Mouse (Mus musculus): ENCODE results near the gene Ccl3. TPM values are rescaled to one million over a fixed set of nuclear protein-coding genes. Genes with fewer than 3 reads are reported as not detected.

Gene Ccl3
- polyA plus RNA-seq (2014; fragmentation: Nextera tagmentation; extraction: Ambion mirVana), result 1.7 and 1.8 TPM in 2 replicates

DNA sequence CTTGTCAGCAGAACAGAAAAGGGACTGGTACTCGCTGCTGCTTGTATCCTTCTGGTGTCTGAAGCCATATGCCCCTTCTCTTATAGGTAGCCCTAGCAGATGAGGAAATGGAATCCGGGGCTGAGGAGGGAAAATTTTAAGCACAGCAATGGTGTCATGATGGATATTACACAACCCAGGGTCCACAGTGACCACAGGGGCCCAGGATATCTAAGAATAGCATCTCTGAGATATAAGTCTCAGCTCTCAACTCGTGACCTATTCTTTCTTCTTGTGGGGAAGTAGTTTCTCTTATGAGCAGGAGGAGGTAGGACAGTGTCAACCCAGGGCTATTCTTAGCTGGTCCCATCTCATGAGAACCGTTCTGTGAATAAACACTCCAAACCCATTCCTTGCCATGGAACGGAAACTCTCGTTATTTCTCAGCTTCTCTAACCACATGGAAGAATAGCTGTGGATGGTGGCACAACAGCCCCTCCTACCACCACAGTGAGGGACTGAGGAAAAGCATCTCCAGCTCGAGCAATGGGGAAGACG, at the start of gene Ccl3:
TSS of gene Ccl3 (minus strand) at position 51 of the 537 bp plus-strand sequence.
- DNase-seq (ENCODE audit: low spot score) (no peak), ATAC-seq (replicated peaks; ENCODE audit: low FRiP score) (no peak)
- H3K4me3 ChIP-seq (ENCODE audit: low read depth, low read length), result no peak within 1 kb of the TSS
- no peaks in the 10 kb centered on the region for H3K27me3 ChIP-seq (replicated peaks; ENCODE audit: control insufficient read depth, insufficient read depth, low read length)
- no peak within 1 kb of the TSS for H3K9ac ChIP-seq (ENCODE audit: low read depth, low read length)
- H3K9me3 ChIP-seq (ENCODE audit: control insufficient read depth, low read length), result no peaks in the 10 kb centered on the region
- H3K4me1 ChIP-seq (replicated peaks; ENCODE audit: control insufficient read depth, insufficient read depth, low read length), result no peaks in the 10 kb centered on the region
- no peak within 1 kb of the TSS for H3K4me2 ChIP-seq
- H3K36me3 ChIP-seq (ENCODE audit: control insufficient read depth, insufficient read depth, low read length), result no peaks in the 10 kb centered on the region
- 51% methylated on average over 8 of the region's 8 CpGs for WGBS
- H3K27ac ChIP-seq (ENCODE audit: low read depth, low read length), result no peak within 1 kb of the TSS

DNA sequence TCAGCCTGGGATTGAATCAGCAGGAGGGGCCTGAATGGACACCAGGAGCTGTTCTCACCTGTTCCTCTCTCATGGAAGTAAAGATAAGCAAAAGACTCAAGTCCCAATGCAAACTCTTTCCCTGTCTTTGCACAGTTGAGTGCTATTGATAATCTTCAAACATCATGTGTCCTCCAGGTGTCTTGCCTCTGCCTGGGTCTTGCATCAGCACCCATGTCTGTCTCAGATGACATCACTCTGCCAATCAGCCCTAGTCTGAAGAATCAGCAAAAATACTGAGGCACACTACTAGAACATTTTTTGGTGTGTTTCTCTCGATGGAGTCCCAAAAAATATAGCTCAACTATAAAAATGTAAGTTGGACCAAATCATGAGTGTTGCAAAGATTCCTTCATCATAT, 42.9 kb upstream of the Ccl3 start:
- Histone ChIP-seq H3K9me3 (ENCODE audit: control insufficient read depth, low read length) (no peaks in the 10 kb centered on the region), H3K36me3 (ENCODE audit: control insufficient read depth, insufficient read depth, low read length) (no peaks in the 10 kb centered on the region), H3K9ac (ENCODE audit: low read depth, low read length) (no peak overlapping the region), H3K27ac (ENCODE audit: low read depth, low read length) (no peak overlapping the region), H3K4me2 (no peak overlapping the region), H3K4me1 (replicated peaks; ENCODE audit: control insufficient read depth, insufficient read depth, low read length) (no peaks in the 10 kb centered on the region), H3K4me3 (ENCODE audit: low read depth, low read length) (no peak overlapping the region), H3K27me3 (replicated peaks; ENCODE audit: control insufficient read depth, insufficient read depth, low read length) (0 out of 2 replicates have a peak, but pooled peaks cover 2% of the 10 kb centered on the region)
- WGBS, result 49% methylated on average over 1 of the region's 1 CpGs
- DNase-seq (ENCODE audit: low spot score) (no peak), ATAC-seq (replicated peaks; ENCODE audit: low FRiP score) (no peak)

DNA sequence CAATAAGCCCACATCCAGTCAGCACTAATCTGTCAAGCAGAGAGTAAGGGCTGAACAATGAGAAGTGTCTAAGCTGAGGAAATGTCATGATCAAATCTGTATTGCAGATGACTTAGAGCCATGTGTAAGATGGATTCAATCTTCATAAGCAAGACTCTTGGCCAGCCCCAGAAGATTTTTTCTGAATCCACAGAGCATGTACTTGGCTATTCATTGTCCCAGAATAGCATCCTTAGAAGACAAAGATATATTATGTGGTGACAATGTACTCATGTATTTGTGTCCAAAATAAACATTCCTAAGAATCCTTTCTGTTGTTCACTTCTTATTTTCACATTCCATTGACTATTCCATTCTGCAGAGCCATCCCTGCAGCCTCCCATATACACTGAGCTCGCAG, 40.8 kb upstream of the Ccl3 start:
- DNase-seq (ENCODE audit: low spot score), result no peak
- Histone ChIP-seq H3K4me3 (ENCODE audit: low read depth, low read length) (no peak overlapping the region), H3K4me2 (no peak overlapping the region), H3K9ac (ENCODE audit: low read depth, low read length) (no peak overlapping the region), H3K9me3 (ENCODE audit: control insufficient read depth, low read length) (no peaks in the 10 kb centered on the region), H3K4me1 (replicated peaks; ENCODE audit: control insufficient read depth, insufficient read depth, low read length) (no peaks in the 10 kb centered on the region), H3K36me3 (ENCODE audit: control insufficient read depth, insufficient read depth, low read length) (no peaks in the 10 kb centered on the region), H3K27me3 (replicated peaks; ENCODE audit: control insufficient read depth, insufficient read depth, low read length) (0 out of 2 replicates have a peak, but pooled peaks cover under 1% of the 10 kb centered on the region), H3K27ac (ENCODE audit: low read depth, low read length) (no peak overlapping the region)
- 76% methylated on average over 1 of the region's 1 CpGs for WGBS
- no peak for ATAC-seq (replicated peaks; ENCODE audit: low FRiP score)

DNA sequence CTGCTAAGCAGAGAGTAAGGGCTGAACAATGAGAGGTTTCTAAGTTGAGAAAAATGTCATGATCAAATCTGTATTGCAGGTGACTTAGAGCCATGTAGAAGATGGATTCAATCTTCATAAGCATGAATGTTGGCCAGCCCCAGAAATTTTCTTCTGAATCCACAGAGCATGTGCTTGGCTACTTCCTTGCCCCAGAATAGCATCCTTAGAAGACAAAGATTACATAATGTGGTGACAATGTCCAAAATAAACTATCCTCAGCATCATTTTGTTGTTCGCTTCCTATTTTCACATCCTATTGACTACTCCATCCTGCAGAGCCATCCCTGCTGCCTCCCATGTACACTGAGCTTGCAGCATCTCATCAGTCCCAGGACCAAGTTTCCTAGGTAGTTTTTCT, 26.5 kb upstream of the Ccl3 start:
- Histone ChIP-seq H3K27me3 (replicated peaks; ENCODE audit: control insufficient read depth, insufficient read depth, low read length) (no peaks in the 10 kb centered on the region), H3K4me1 (replicated peaks; ENCODE audit: control insufficient read depth, insufficient read depth, low read length) (no peaks in the 10 kb centered on the region), H3K4me3 (ENCODE audit: low read depth, low read length) (no peak overlapping the region), H3K9ac (ENCODE audit: low read depth, low read length) (no peak overlapping the region), H3K27ac (ENCODE audit: low read depth, low read length) (no peak overlapping the region), H3K9me3 (ENCODE audit: control insufficient read depth, low read length) (no peaks in the 10 kb centered on the region), H3K4me2 (no peak overlapping the region), H3K36me3 (ENCODE audit: control insufficient read depth, insufficient read depth, low read length) (no peaks in the 10 kb centered on the region)
- ATAC-seq (replicated peaks; ENCODE audit: low FRiP score), result no peak
- DNase-seq (ENCODE audit: low spot score), result no peak
- 86% methylated on average over 1 of the region's 1 CpGs for WGBS

DNA sequence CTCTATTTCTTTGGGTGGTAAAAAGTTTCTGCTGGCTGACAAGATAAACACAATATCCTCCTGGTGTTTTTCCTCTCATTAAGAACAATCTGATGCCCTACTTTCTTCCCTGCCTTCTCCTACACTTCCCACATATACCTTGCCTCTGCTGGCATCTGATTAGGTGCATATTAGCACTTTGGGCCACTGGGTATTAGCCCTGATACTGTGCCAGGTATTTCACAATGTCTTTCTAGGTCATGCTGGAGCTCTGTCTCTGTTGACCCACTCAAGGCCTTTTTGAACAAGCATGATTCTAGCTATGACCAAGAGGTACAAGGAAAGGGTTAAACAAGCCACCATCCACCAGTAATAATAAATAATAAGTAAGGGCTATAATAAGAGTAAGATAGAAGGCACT, 22.6 kb upstream of the Ccl3 start:
- Histone ChIP-seq H3K4me3 (ENCODE audit: low read depth, low read length) (no peak overlapping the region), H3K9ac (ENCODE audit: low read depth, low read length) (no peak overlapping the region), H3K4me2 (no peak overlapping the region), H3K27ac (ENCODE audit: low read depth, low read length) (no peak overlapping the region), H3K27me3 (replicated peaks; ENCODE audit: control insufficient read depth, insufficient read depth, low read length) (no peaks in the 10 kb centered on the region), H3K9me3 (ENCODE audit: control insufficient read depth, low read length) (no peaks in the 10 kb centered on the region), H3K4me1 (replicated peaks; ENCODE audit: control insufficient read depth, insufficient read depth, low read length) (no peaks in the 10 kb centered on the region), H3K36me3 (ENCODE audit: control insufficient read depth, insufficient read depth, low read length) (no peaks in the 10 kb centered on the region)
- DNase-seq (ENCODE audit: low spot score) (no peak), ATAC-seq (replicated peaks; ENCODE audit: low FRiP score) (no peak)

DNA sequence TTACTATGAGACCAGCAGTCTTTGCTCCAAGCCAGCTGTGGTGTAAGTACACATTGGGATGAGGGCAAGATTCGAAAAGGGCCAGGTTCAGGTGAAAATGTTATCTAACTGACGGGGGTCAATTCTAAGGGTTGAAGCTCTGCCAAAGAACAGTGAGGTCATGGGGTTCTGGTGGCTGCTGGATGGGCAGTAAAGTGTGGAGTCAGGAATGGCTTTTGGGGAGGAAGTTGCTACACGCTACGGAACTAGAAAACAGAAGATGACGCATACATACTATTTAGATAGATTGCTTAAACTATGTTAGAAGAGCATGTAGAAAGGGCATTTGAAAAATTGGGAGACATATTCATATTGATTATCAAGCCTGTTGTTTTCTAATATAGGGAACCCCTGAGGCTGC, 14.4 kb upstream of the Ccl3 start:
- Histone ChIP-seq H3K27me3 (replicated peaks; ENCODE audit: control insufficient read depth, insufficient read depth, low read length) (no peaks in the 10 kb centered on the region), H3K9ac (ENCODE audit: low read depth, low read length) (no peak overlapping the region), H3K4me3 (ENCODE audit: low read depth, low read length) (no peak overlapping the region), H3K36me3 (ENCODE audit: control insufficient read depth, insufficient read depth, low read length) (no peaks in the 10 kb centered on the region), H3K4me2 (no peak overlapping the region), H3K9me3 (ENCODE audit: control insufficient read depth, low read length) (no peaks in the 10 kb centered on the region), H3K27ac (ENCODE audit: low read depth, low read length) (no peak overlapping the region), H3K4me1 (replicated peaks; ENCODE audit: control insufficient read depth, insufficient read depth, low read length) (no peaks in the 10 kb centered on the region)
- ATAC-seq (replicated peaks; ENCODE audit: low FRiP score) (no peak), DNase-seq (ENCODE audit: low spot score) (no peak)
- 61% methylated on average over 5 of the region's 5 CpGs for WGBS

DNA sequence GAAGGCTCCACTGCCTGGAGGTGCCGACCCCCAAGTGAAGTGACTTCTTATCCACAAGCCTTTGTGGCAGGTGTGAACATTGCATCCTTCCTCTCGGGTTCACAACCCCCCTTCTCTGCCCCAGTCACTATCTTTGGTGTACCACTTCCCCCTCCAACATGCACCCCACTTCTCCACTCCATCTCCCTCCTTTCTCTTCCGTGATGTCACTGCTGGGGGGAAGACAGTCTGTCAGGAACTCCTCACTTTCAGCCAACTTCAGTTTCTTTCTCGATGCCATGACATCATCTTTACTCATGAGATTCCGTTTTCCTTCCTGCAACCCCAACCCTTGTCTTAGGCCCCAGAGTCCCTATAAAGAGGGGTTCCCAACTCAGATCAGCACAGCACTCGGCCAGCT, 13.0 kb upstream of the Ccl3 start, which contains the start of gene Ccl4:
TSS of gene Ccl4 (plus strand) at position 381 of the 400 bp plus-strand sequence.
- Histone ChIP-seq H3K9me3 (ENCODE audit: control insufficient read depth, low read length) (no peaks in the 10 kb centered on the region), H3K36me3 (ENCODE audit: control insufficient read depth, insufficient read depth, low read length) (no peaks in the 10 kb centered on the region), H3K9ac (ENCODE audit: low read depth, low read length) (no peak within 1 kb of the TSS), H3K27ac (ENCODE audit: low read depth, low read length) (no peak within 1 kb of the TSS), H3K4me2 (no peak within 1 kb of the TSS), H3K27me3 (replicated peaks; ENCODE audit: control insufficient read depth, insufficient read depth, low read length) (no peaks in the 10 kb centered on the region), H3K4me3 (ENCODE audit: low read depth, low read length) (no peak within 1 kb of the TSS), H3K4me1 (replicated peaks; ENCODE audit: control insufficient read depth, insufficient read depth, low read length) (no peaks in the 10 kb centered on the region)
- ATAC-seq (replicated peaks; ENCODE audit: low FRiP score), result no peak
- 65% methylated on average over 6 of the region's 6 CpGs for WGBS
- DNase-seq (ENCODE audit: low spot score), result no peak

DNA sequence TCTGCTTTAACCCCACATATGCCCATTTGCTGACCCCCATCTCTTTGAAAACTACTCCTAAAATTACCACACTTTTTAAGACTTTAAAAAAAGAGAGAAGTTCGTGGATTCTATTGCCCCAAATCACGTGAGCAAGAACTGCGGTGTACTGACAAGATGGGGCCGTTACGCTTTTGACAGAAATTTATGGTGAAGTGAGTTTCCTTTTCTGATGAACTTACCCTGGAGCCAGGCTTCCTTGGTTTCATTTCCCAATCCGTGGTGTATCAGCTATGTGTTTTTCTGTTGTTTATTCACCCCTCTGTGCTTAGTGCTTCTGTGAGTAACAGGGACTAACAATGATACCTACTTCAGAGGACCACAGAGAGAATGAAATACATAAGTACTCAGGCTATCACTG, 9.6 kb upstream of the Ccl3 start:
- Histone ChIP-seq H3K9me3 (ENCODE audit: control insufficient read depth, low read length) (no peaks in the 10 kb centered on the region), H3K4me3 (ENCODE audit: low read depth, low read length) (no peak overlapping the region), H3K9ac (ENCODE audit: low read depth, low read length) (no peak overlapping the region), H3K4me2 (no peak overlapping the region), H3K36me3 (ENCODE audit: control insufficient read depth, insufficient read depth, low read length) (no peaks in the 10 kb centered on the region), H3K27me3 (replicated peaks; ENCODE audit: control insufficient read depth, insufficient read depth, low read length) (no peaks in the 10 kb centered on the region), H3K27ac (ENCODE audit: low read depth, low read length) (no peak overlapping the region), H3K4me1 (replicated peaks; ENCODE audit: control insufficient read depth, insufficient read depth, low read length) (no peaks in the 10 kb centered on the region)
- ATAC-seq (replicated peaks; ENCODE audit: low FRiP score) (no peak), DNase-seq (ENCODE audit: low spot score) (no peak)
- 61% methylated on average over 6 of the region's 6 CpGs for WGBS

DNA sequence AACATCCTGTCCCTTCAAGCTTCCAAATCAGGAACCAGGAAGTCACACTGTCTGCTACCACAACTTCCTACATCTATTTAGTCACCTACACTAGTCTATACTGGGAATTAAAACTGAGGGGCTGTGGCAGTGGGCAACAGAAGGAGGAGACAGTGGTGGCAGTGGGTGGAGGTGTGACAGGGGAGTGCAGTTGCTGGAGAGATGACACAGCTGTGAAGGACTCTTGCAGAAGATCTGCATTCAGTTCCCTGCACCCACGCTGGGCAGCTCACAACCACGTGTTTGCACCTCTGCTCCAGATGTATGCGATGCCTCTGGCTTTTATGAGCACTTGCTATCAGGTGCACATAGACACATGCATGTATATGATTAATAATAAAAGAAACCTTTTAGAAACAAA, 8.4 kb upstream of the Ccl3 start:
- ATAC-seq (replicated peaks; ENCODE audit: low FRiP score), result no peak
- WGBS, result 65% methylated on average over 3 of the region's 3 CpGs

More for the DNA sequence above, 8.4 kb upstream of the Ccl3 start:
- no peaks in the 10 kb centered on the region for H3K4me1 ChIP-seq (replicated peaks; ENCODE audit: control insufficient read depth, insufficient read depth, low read length)
- H3K27ac ChIP-seq (ENCODE audit: low read depth, low read length), result no peak overlapping the region
- H3K9me3 ChIP-seq (ENCODE audit: control insufficient read depth, low read length), result no peaks in the 10 kb centered on the region
- H3K9ac ChIP-seq (ENCODE audit: low read depth, low read length), result no peak overlapping the region
- H3K4me2 ChIP-seq, result no peak overlapping the region
- H3K27me3 ChIP-seq (replicated peaks; ENCODE audit: control insufficient read depth, insufficient read depth, low read length), result no peaks in the 10 kb centered on the region
- no peak for DNase-seq (ENCODE audit: low spot score)
- no peaks in the 10 kb centered on the region for H3K36me3 ChIP-seq (ENCODE audit: control insufficient read depth, insufficient read depth, low read length)
- no peak overlapping the region for H3K4me3 ChIP-seq (ENCODE audit: low read depth, low read length)

All from liver, embryonic 11.5 days (tissue).